Mouse (Mus musculus) neural tube, embryonic 10.5 days (tissue): ENCODE results near the gene Rpl31.

Experiments
- DNase-seq: peaks from one replicate; pipeline ENCODE4 v3.0.0-alpha.2; 2017; ENCODE audit warnings: low spot score; ENCODE audit errors: extremely low spot score

Gene Rpl31

GRCm38 (mm10) chr1:39398284-39398683, 30.6 kb downstream of the Rpl31 start:
- DNase-seq: no peak

GRCm38 (mm10) chr1:39399228-39399627, 31.6 kb downstream of the Rpl31 start:
- DNase-seq: no peak

GRCm38 (mm10) chr1:39400173-39400572, 32.5 kb downstream of the Rpl31 start:
- DNase-seq: no peak

GRCm38 (mm10) chr1:39407108-39407507, 39.5 kb downstream of the Rpl31 start:
- DNase-seq: no peak

- DNase-seq: no peak
Observed at GRCm38 (mm10) chr1:39408123-39408522, 40.5 kb downstream of the Rpl31 start.

GRCm38 (mm10) chr1:39408668-39409067, 41.0 kb downstream of the Rpl31 start:
- DNase-seq: no peak

GRCm38 (mm10) chr1:39410085-39410821, 42.6 kb downstream of the Rpl31 start:
- no peak for DNase-seq

- DNase-seq: no peak
Observed at GRCm38 (mm10) chr1:39417817-39418216, 50.2 kb downstream of the Rpl31 start.

- no peak for DNase-seq
Observed at GRCm38 (mm10) chr1:39418852-39419251, 51.2 kb downstream of the Rpl31 start.

GRCm38 (mm10) chr1:39420987-39421386, 53.3 kb downstream of the Rpl31 start:
- DNase-seq: no peak
